Mouse (Mus musculus) myocyte (in vitro differentiated cells): ENCODE results near the gene Fbxo21.

Source experiments
- E2F4 ChIP-seq: IDR thresholded peaks from one replicate; pipeline ENCODE4 v1.6.1; 2011; ENCODE audit warnings: mild to moderate bottlenecking, control low read depth, moderate library complexity; ENCODE audit not compliant: insufficient read depth
- MAX ChIP-seq: IDR thresholded peaks from one replicate; pipeline ENCODE4 v1.6.1; 2011; ENCODE audit warnings: low read depth, mild to moderate bottlenecking, control low read depth
- MYOD1 ChIP-seq, 3 experiments: IDR thresholded peaks; one replicate each; pipeline ENCODE4 v1.6.1; 2011; ENCODE audit warnings: control low read depth in 2 of 3, low read depth in 2 of 3, mild to moderate bottlenecking in 2 of 3, moderate library complexity in 1 of 3; ENCODE audit not compliant: insufficient read length in 2 of 3, control insufficient read depth in 1 of 3
- MYOG ChIP-seq, 3 experiments: IDR thresholded peaks; one replicate each; pipeline ENCODE4 v1.6.1; 2011; ENCODE audit warnings: control low read depth in 2 of 3, low read depth in 2 of 3, mild to moderate bottlenecking in 2 of 3; ENCODE audit not compliant: insufficient read length in 2 of 3, control insufficient read depth in 1 of 3, insufficient read depth in 1 of 3
- POLR2A ChIP-seq: IDR thresholded peaks from one replicate; pipeline ENCODE4 v1.6.1; 2011; ENCODE audit warnings: low read depth, mild to moderate bottlenecking, control low read depth, moderate library complexity; ENCODE audit not compliant: insufficient read length
- POLR2AphosphoS2 ChIP-seq: IDR thresholded peaks from one replicate; pipeline ENCODE4 v1.6.1; 2011; ENCODE audit warnings: low read depth, control low read depth; ENCODE audit not compliant: insufficient read length
- TCF12 ChIP-seq: IDR thresholded peaks from one replicate; pipeline ENCODE4 v1.6.1; 2011; ENCODE audit warnings: mild to moderate bottlenecking, control low read depth; ENCODE audit not compliant: poor library complexity, insufficient read depth, severe bottlenecking
- USF1 ChIP-seq: IDR thresholded peaks from one replicate; pipeline ENCODE4 v1.6.1; 2011; ENCODE audit warnings: low read depth, mild to moderate bottlenecking, control low read depth, moderate library complexity

GRCm38 (mm10) chr5:117938182-117938581, 38.3 kb upstream of the Fbxo21 start:
- TF ChIP-seq POLR2AphosphoS2: no peak
- no peak for TF ChIP-seq USF1
- TF ChIP-seq POLR2A: no peak
- no peak for TF ChIP-seq MAX
- TF ChIP-seq TCF12: no peak
- TF ChIP-seq MYOD1 (IDR thresholded peaks at IDR 0.05; ENCODE audit: control insufficient read depth in 1 of 3, insufficient read length in 2 of 3, low read depth in 2 of 3): no peak
- no peak for TF ChIP-seq E2F4
- no peak for TF ChIP-seq MYOG (IDR thresholded peaks at IDR 0.05; ENCODE audit: control insufficient read depth in 1 of 3, insufficient read depth in 1 of 3, insufficient read length in 2 of 3, low read depth in 2 of 3)
